ENCODE assay signal across 10 mouse cellular contexts in genomic region chr17:5331387-5331786, GRCm38 (mm10).
DNase-seq lines count a peak whose midpoint lies in the region; ATAC-seq and TF ChIP-seq lines count a peak whose summit lies in the region.
"Had no signal": no experiment of that assay in that cellular context is flagged by ENCODE, and none has a peak within 500 bp of the region (broad histone marks: within the 10 kb centered on the region; RNA-seq: fewer than 3 reads in every experiment).

No protein-coding gene starts in this region.

- H3K27ac ChIP-seq in gastrocnemius, adult 2 months, result no peak overlapping the region
- no peak overlapping the region for H3K27ac ChIP-seq in liver, postnatal 0 days (ENCODE audit: low read depth)
- H3K27ac ChIP-seq in ES-E14 (ENCODE audit: insufficient read depth, low read depth, low read length, poor library complexity, severe bottlenecking), result no peak overlapping the region
- no peak overlapping the region for H3K27ac ChIP-seq in heart, embryonic 10.5 days
- H3K27ac ChIP-seq: limb, embryonic 13.5 days had no signal

- WGBS in liver, postnatal 0 days (ENCODE audit: insufficient replicate concordance), result 80% methylated on average over 1 of the region's 1 CpGs
- 73% methylated on average over 1 of the region's 1 CpGs for WGBS in heart, embryonic 10.5 days

- intact Hi-C loops in gastrocnemius, adult 2 months (cut with DNase I), result loop anchor here (5.0 kb wide), 1 partner anchor 66 kb away; no protein-coding TSS in a partner anchor
- intact Hi-C loops in gastrocnemius, postnatal 36 days (cut with DNase I), result loop anchor here (5.0 kb wide), 1 partner anchor 66 kb away; no protein-coding TSS in a partner anchor

- H3K36me3 ChIP-seq in liver, postnatal 0 days (replicated peaks; ENCODE audit: insufficient read depth, low read length), result peaks cover 40% of the 10 kb centered on the region
- peaks cover 9% of the 10 kb centered on the region; the same call in 1 of the 2 replicates for H3K36me3 ChIP-seq in ES-E14 (ENCODE audit: control insufficient read depth, insufficient read depth, low read length, poor library complexity, severe bottlenecking)
- H3K36me3 ChIP-seq in heart, embryonic 10.5 days, result peaks cover 62% of the 10 kb centered on the region

- H3K9me3 ChIP-seq in liver, postnatal 0 days (ENCODE audit: low read length), result no peaks in the 10 kb centered on the region
- no peaks in the 10 kb centered on the region for H3K9me3 ChIP-seq in ES-E14 (ENCODE audit: control insufficient read depth, insufficient read depth, low read depth, low read length)
- no peaks in the 10 kb centered on the region for H3K9me3 ChIP-seq in heart, embryonic 10.5 days
- H3K9me3 ChIP-seq: limb, embryonic 13.5 days had no signal

- peak; percentile 47 for TF ChIP-seq CTCF in gastrocnemius, adult 2 months (IDR thresholded peaks at IDR 0.05)
- TF ChIP-seq CTCF in liver, postnatal 0 days (IDR thresholded peaks at IDR 0.05; ENCODE audit: low read depth), result peak; percentile 63

- in situ Hi-C loops in ES-E14 (cut with MboI; ENCODE audit: low sequenced_read_pairs in 2 of 2, unreplicated experiment in 2 of 2), result no loop called here

- H3K4me3 ChIP-seq in gastrocnemius, adult 2 months, result no peak overlapping the region
- no peak overlapping the region for H3K4me3 ChIP-seq in liver, postnatal 0 days (ENCODE audit: low read depth, low read length)
- no peak overlapping the region for H3K4me3 ChIP-seq in ES-E14 (ENCODE audit: insufficient read depth in 1 of 2, low read depth in 1 of 2, low read length in 2 of 2, poor library complexity in 1 of 2, severe bottlenecking in 1 of 2)
- no peak overlapping the region for H3K4me3 ChIP-seq in heart, embryonic 10.5 days
- H3K4me3 ChIP-seq: limb, embryonic 13.5 days had no signal

- TF ChIP-seq EP300 in liver, postnatal 0 days (IDR thresholded peaks at IDR 0.05; ENCODE audit: low read depth), result no peak

- no peak overlapping the region for H3K4me2 ChIP-seq in liver, postnatal 0 days (ENCODE audit: low read depth, low read length)
- H3K4me2 ChIP-seq: limb, embryonic 13.5 days had no signal

- no peak for ATAC-seq in liver, postnatal 0 days
- ATAC-seq in megakaryocyte-erythroid progenitor cell, adult 5-6 weeks (replicated peaks; ENCODE audit: low FRiP score, low TSS enrichment, poor library complexity, severe bottlenecking), result peak; percentile 46; the same call in 1 of the 2 replicates

- H3K4me1 ChIP-seq in liver, postnatal 0 days (ENCODE audit: insufficient read depth), result no peaks in the 10 kb centered on the region
- no peaks in the 10 kb centered on the region for H3K4me1 ChIP-seq in ES-E14 (ENCODE audit: control insufficient read depth in 2 of 2, insufficient read depth in 2 of 2, low read length in 2 of 2, poor library complexity in 1 of 2)
- H3K4me1 ChIP-seq in heart, embryonic 10.5 days, result peaks cover 10% of the 10 kb centered on the region; the same call in 1 of the 2 replicates

- no peak overlapping the region for H3K9ac ChIP-seq in liver, postnatal 0 days (replicated peaks)
- H3K9ac ChIP-seq in ES-E14 (ENCODE audit: insufficient read depth, low read depth, low read length, poor library complexity, severe bottlenecking), result no peak overlapping the region
- H3K9ac ChIP-seq: limb, embryonic 13.5 days had no signal

- H3K27me3 ChIP-seq in liver, postnatal 0 days (ENCODE audit: insufficient read depth, low read length), result no peaks in the 10 kb centered on the region
- no peaks in the 10 kb centered on the region for H3K27me3 ChIP-seq in heart, embryonic 10.5 days (ENCODE audit: insufficient read depth, poor library complexity, severe bottlenecking)
- H3K27me3 ChIP-seq: limb, embryonic 13.5 days had no signal

- DNase-seq in gastrocnemius, adult 2 months, result no peak
- no peak for DNase-seq in gastrocnemius, postnatal 36 days
- no peak for DNase-seq in liver, postnatal 0 days
- DNase-seq in liver (no peak), ES-E14 (ENCODE audit: low read depth, low spot score) (no peak)
- DNase-seq in heart, embryonic 10.5 days (ENCODE audit: low spot score), result no peak
- DNase-seq in right cerebral cortex, postnatal 25 days, result no peak
- DNase-seq: cerebellum, postnatal 36 days had no signal

TF ChIP-seq in ES-E14, 5 proteins besides CTCF, POLR2A, EP300 and RAD21:
- TF ChIP-seq HCFC1 (IDR thresholded peaks at IDR 0.05; ENCODE audit: borderline replicate concordance, insufficient read depth, low read length) (no peak), ZC3H11A (IDR thresholded peaks at IDR 0.05; ENCODE audit: borderline replicate concordance, low read depth, low read length) (0 out of 2 replicates have a peak, but pooled peaks have one; percentile 37), CHD2 (IDR thresholded peaks at IDR 0.05; ENCODE audit: low read depth, low read length) (no peak), MAFK (IDR thresholded peaks at IDR 0.05; ENCODE audit: insufficient read depth, low read depth, low read length) (no peak), ZNF384 (IDR thresholded peaks at IDR 0.05; ENCODE audit: low read depth, low read length) (no peak)
